Mouse (Mus musculus) lung, postnatal 0 days (tissue): ENCODE measurements around the gene Rpl39.
"Not testable (repeated sequence)": the region's sequence is repeated elsewhere in the genome, so short reads cannot be mapped to it uniquely, and the experiment has no call there.

Source experiments
- CTCF ChIP-seq: IDR thresholded peaks from 2 replicates; pipeline ENCODE4 v1.5.1; 2016; ENCODE audit warnings: antibody characterized with exemption, mild to moderate bottlenecking
- EP300 ChIP-seq: IDR thresholded peaks from 2 replicates; pipeline ENCODE4 v1.6.1; 2016; ENCODE audit warnings: antibody characterized with exemption, mild to moderate bottlenecking, control low read depth

DNA sequence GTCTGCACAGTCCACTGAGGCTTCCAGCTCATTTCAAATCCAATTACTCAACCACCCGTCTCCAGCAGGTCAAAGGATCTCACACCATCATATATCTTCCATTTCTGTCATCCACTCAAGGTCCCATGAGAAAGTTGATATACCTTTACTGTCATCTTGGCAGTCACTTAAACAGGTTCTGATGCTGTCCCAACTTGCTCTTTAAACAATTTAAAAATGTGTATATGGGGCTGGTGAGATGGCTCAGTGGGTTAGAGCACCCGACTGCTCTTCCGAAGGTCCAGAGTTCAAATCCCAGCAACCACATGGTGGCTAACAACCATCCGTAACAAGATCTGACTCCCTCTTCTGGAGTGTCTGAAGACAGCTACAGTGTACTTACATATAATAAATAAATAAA lies 4.9 kb downstream of the Rpl39 start:
- not testable (repeated sequence) for TF ChIP-seq CTCF, EP300
